Mouse (Mus musculus): ENCODE results near the gene Taok3. TPM values are rescaled to one million over a fixed set of nuclear protein-coding genes. Genes with fewer than 3 reads are reported as not detected.
A peak's percentile ranks its signal among the peaks of the same experiment; 100 is the strongest.

Taok3 gene
- polyA plus RNA-seq, 1 experiment from 2014 or later: 67.1 TPM

GRCm38 (mm10) chr5:117281536-117281935 is 161.6 kb downstream of the Taok3 start:
- H3K36me3 ChIP-seq (ENCODE audit: control insufficient read depth, insufficient read depth, low read length): peaks cover 19% of the 10 kb centered on the region
- ATAC-seq: no peak
- no peaks in the 10 kb centered on the region for H3K27me3 ChIP-seq (ENCODE audit: control insufficient read depth, insufficient read depth, low read depth, low read length)
- no peak overlapping the region for H3K4me2 ChIP-seq (ENCODE audit: low read length)
- no peak overlapping the region for H3K4me3 ChIP-seq (ENCODE audit: low read depth, low read length)
- H3K4me1 ChIP-seq (ENCODE audit: control insufficient read depth, insufficient read depth, low read length): peaks cover 18% of the 10 kb centered on the region
- 92% methylated on average over 10 of the region's 10 CpGs for WGBS
- no peak overlapping the region for H3K27ac ChIP-seq (ENCODE audit: low read length)
- no peaks in the 10 kb centered on the region for H3K9me3 ChIP-seq (replicated peaks; ENCODE audit: control insufficient read depth, low read length, poor library complexity, severe bottlenecking)
- H3K9ac ChIP-seq (ENCODE audit: low read depth, low read length): no peak overlapping the region

GRCm38 (mm10) chr5:117282360-117282759 is 162.4 kb downstream of the Taok3 start:
- no peak overlapping the region for H3K4me2 ChIP-seq (ENCODE audit: low read length)
- no peaks in the 10 kb centered on the region for H3K9me3 ChIP-seq (replicated peaks; ENCODE audit: control insufficient read depth, low read length, poor library complexity, severe bottlenecking)
- no peak for ATAC-seq
- H3K27ac ChIP-seq (ENCODE audit: low read length): no peak overlapping the region
- H3K27me3 ChIP-seq (ENCODE audit: control insufficient read depth, insufficient read depth, low read depth, low read length): no peaks in the 10 kb centered on the region
- 91% methylated on average over 8 of the region's 8 CpGs for WGBS
- H3K4me3 ChIP-seq (ENCODE audit: low read depth, low read length): no peak overlapping the region
- H3K9ac ChIP-seq (ENCODE audit: low read depth, low read length): no peak overlapping the region
- H3K36me3 ChIP-seq (ENCODE audit: control insufficient read depth, insufficient read depth, low read length): peaks cover 19% of the 10 kb centered on the region
- H3K4me1 ChIP-seq (ENCODE audit: control insufficient read depth, insufficient read depth, low read length): peaks cover 18% of the 10 kb centered on the region

- 70% methylated on average over 9 of the region's 9 CpGs for WGBS
Observed at GRCm38 (mm10) chr5:117284029-117284428, 164.1 kb downstream of the Taok3 start.

GRCm38 (mm10) chr5:117284682-117285081 is 164.8 kb downstream of the Taok3 start:
- Histone ChIP-seq H3K9me3 (replicated peaks; ENCODE audit: control insufficient read depth, low read length, poor library complexity, severe bottlenecking) (no peaks in the 10 kb centered on the region), H3K27ac (ENCODE audit: low read length) (no peak overlapping the region), H3K4me1 (ENCODE audit: control insufficient read depth, insufficient read depth, low read length) (peaks cover 25% of the 10 kb centered on the region), H3K4me3 (ENCODE audit: low read depth, low read length) (no peak overlapping the region), H3K9ac (ENCODE audit: low read depth, low read length) (no peak overlapping the region), H3K4me2 (ENCODE audit: low read length) (no peak overlapping the region), H3K36me3 (ENCODE audit: control insufficient read depth, insufficient read depth, low read length) (peaks cover 19% of the 10 kb centered on the region), H3K27me3 (ENCODE audit: control insufficient read depth, insufficient read depth, low read depth, low read length) (no peaks in the 10 kb centered on the region)
- WGBS: 59% methylated on average over 7 of the region's 7 CpGs
- no peak for ATAC-seq

More at GRCm38 (mm10) chr5:117284029-117284428, 164.1 kb downstream of the Taok3 start:
- no peak overlapping the region for H3K9ac ChIP-seq (ENCODE audit: low read depth, low read length)
- no peak overlapping the region for H3K27ac ChIP-seq (ENCODE audit: low read length)
- H3K36me3 ChIP-seq (ENCODE audit: control insufficient read depth, insufficient read depth, low read length): peaks cover 19% of the 10 kb centered on the region
- H3K4me1 ChIP-seq (ENCODE audit: control insufficient read depth, insufficient read depth, low read length): peaks cover 25% of the 10 kb centered on the region
- no peaks in the 10 kb centered on the region for H3K9me3 ChIP-seq (replicated peaks; ENCODE audit: control insufficient read depth, low read length, poor library complexity, severe bottlenecking)
- ATAC-seq: no peak
- H3K4me2 ChIP-seq (ENCODE audit: low read length): no peak overlapping the region
- H3K4me3 ChIP-seq (ENCODE audit: low read depth, low read length): no peak overlapping the region
- H3K27me3 ChIP-seq (ENCODE audit: control insufficient read depth, insufficient read depth, low read depth, low read length): no peaks in the 10 kb centered on the region

- Histone ChIP-seq H3K27me3 (ENCODE audit: control insufficient read depth, insufficient read depth, low read depth, low read length) (no peaks in the 10 kb centered on the region), H3K9ac (ENCODE audit: low read depth, low read length) (no peak overlapping the region), H3K9me3 (replicated peaks; ENCODE audit: control insufficient read depth, low read length, poor library complexity, severe bottlenecking) (no peaks in the 10 kb centered on the region), H3K36me3 (ENCODE audit: control insufficient read depth, insufficient read depth, low read length) (peaks cover 19% of the 10 kb centered on the region), H3K4me2 (ENCODE audit: low read length) (no peak overlapping the region), H3K27ac (ENCODE audit: low read length) (no peak overlapping the region), H3K4me3 (ENCODE audit: low read depth, low read length) (no peak overlapping the region), H3K4me1 (ENCODE audit: control insufficient read depth, insufficient read depth, low read length) (peaks cover 25% of the 10 kb centered on the region)
- 82% methylated on average over 4 of the region's 4 CpGs for WGBS
- ATAC-seq: no peak
Observed at GRCm38 (mm10) chr5:117285266-117285665, 165.3 kb downstream of the Taok3 start.

GRCm38 (mm10) chr5:117286286-117286685 is 166.4 kb downstream of the Taok3 start:
- peak overlapping the region; percentile 68 for H3K4me2 ChIP-seq (ENCODE audit: low read length)
- peak overlapping the region; percentile 86 for H3K9ac ChIP-seq (ENCODE audit: low read depth, low read length)
- H3K4me1 ChIP-seq (ENCODE audit: control insufficient read depth, insufficient read depth, low read length): peaks cover 25% of the 10 kb centered on the region
- no peaks in the 10 kb centered on the region for H3K27me3 ChIP-seq (ENCODE audit: control insufficient read depth, insufficient read depth, low read depth, low read length)
- 50% methylated on average over 3 of the region's 3 CpGs for WGBS
- H3K9me3 ChIP-seq (replicated peaks; ENCODE audit: control insufficient read depth, low read length, poor library complexity, severe bottlenecking): no peaks in the 10 kb centered on the region
- peaks cover 14% of the 10 kb centered on the region for H3K36me3 ChIP-seq (ENCODE audit: control insufficient read depth, insufficient read depth, low read length)
- no peak for ATAC-seq
- H3K27ac ChIP-seq (ENCODE audit: low read length): no peak overlapping the region
- peak overlapping the region; percentile 87 for H3K4me3 ChIP-seq (ENCODE audit: low read depth, low read length)

GRCm38 (mm10) chr5:117286831-117287822 is 167.2 kb downstream of the Taok3 start, which contains the start of gene Pebp1:
Gene Pebp1, minus strand, starts transcription at chr5:117287625.
- Histone ChIP-seq H3K9ac (ENCODE audit: low read depth, low read length) (peak within 1 kb of the TSS; percentile 86), H3K4me3 (ENCODE audit: low read depth, low read length) (peak within 1 kb of the TSS; percentile 87), H3K4me2 (ENCODE audit: low read length) (peak within 1 kb of the TSS; percentile 80), H3K27ac (ENCODE audit: low read length) (peak within 1 kb of the TSS; percentile 78), H3K27me3 (ENCODE audit: control insufficient read depth, insufficient read depth, low read depth, low read length) (no peaks in the 10 kb centered on the region), H3K4me1 (ENCODE audit: control insufficient read depth, insufficient read depth, low read length) (peaks cover 25% of the 10 kb centered on the region), H3K9me3 (replicated peaks; ENCODE audit: control insufficient read depth, low read length, poor library complexity, severe bottlenecking) (no peaks in the 10 kb centered on the region), H3K36me3 (ENCODE audit: control insufficient read depth, insufficient read depth, low read length) (0 out of 2 replicates have a peak, but pooled peaks cover 6% of the 10 kb centered on the region)
- WGBS: under 1% methylated on average over 68 of the region's 77 CpGs
- ATAC-seq: peak; percentile 93

- Histone ChIP-seq H3K4me1 (ENCODE audit: control insufficient read depth, insufficient read depth, low read length) (peaks cover 22% of the 10 kb centered on the region), H3K4me2 (ENCODE audit: low read length) (no peak overlapping the region), H3K9me3 (replicated peaks; ENCODE audit: control insufficient read depth, low read length, poor library complexity, severe bottlenecking) (no peaks in the 10 kb centered on the region), H3K36me3 (ENCODE audit: control insufficient read depth, insufficient read depth, low read length) (no peaks in the 10 kb centered on the region), H3K9ac (ENCODE audit: low read depth, low read length) (no peak overlapping the region), H3K27ac (ENCODE audit: low read length) (no peak overlapping the region), H3K4me3 (ENCODE audit: low read depth, low read length) (no peak overlapping the region), H3K27me3 (ENCODE audit: control insufficient read depth, insufficient read depth, low read depth, low read length) (no peaks in the 10 kb centered on the region)
- no peak for ATAC-seq
Observed at GRCm38 (mm10) chr5:117289646-117290045, 169.7 kb downstream of the Taok3 start.

- H3K36me3 ChIP-seq (ENCODE audit: control insufficient read depth, insufficient read depth, low read length): no peaks in the 10 kb centered on the region
- H3K9me3 ChIP-seq (replicated peaks; ENCODE audit: control insufficient read depth, low read length, poor library complexity, severe bottlenecking): no peaks in the 10 kb centered on the region
- WGBS: 95% methylated on average over 2 of the region's 2 CpGs
- H3K4me1 ChIP-seq (ENCODE audit: control insufficient read depth, insufficient read depth, low read length): peaks cover 21% of the 10 kb centered on the region
- no peak for ATAC-seq
- H3K4me2 ChIP-seq (ENCODE audit: low read length): no peak overlapping the region
- H3K27ac ChIP-seq (ENCODE audit: low read length): no peak overlapping the region
- H3K4me3 ChIP-seq (ENCODE audit: low read depth, low read length): no peak overlapping the region
- no peak overlapping the region for H3K9ac ChIP-seq (ENCODE audit: low read depth, low read length)
- H3K27me3 ChIP-seq (ENCODE audit: control insufficient read depth, insufficient read depth, low read depth, low read length): no peaks in the 10 kb centered on the region
Observed at GRCm38 (mm10) chr5:117290081-117290480, 170.2 kb downstream of the Taok3 start.
